In genomic region chr3:107356964-107357441, GRCm38 (mm10) we compare ENCODE assay signal across 8 mouse cellular contexts. TPM values are rescaled to one million over a fixed set of nuclear protein-coding genes. Genes with fewer than 3 reads are reported as not detected.
DNase-seq lines count a peak whose midpoint lies in the region; ATAC-seq lines count a peak whose summit lies in the region.

No protein-coding gene starts in this region.

- peak overlapping the region; percentile 58; the same call in 1 of the 2 replicates for H3K9ac ChIP-seq in embryonic facial prominence, embryonic 14.5 days (ENCODE audit: low read depth, low read length)
- peak overlapping the region; percentile 33 for H3K9ac ChIP-seq in kidney, embryonic 15.5 days

- H3K36me3 ChIP-seq in embryonic facial prominence, embryonic 14.5 days (ENCODE audit: control insufficient read depth, insufficient read depth, low read length): no peaks in the 10 kb centered on the region
- H3K36me3 ChIP-seq in heart, embryonic 10.5 days: no peaks in the 10 kb centered on the region
- H3K36me3 ChIP-seq in kidney, embryonic 15.5 days: no peaks in the 10 kb centered on the region

- no peak overlapping the region for H3K4me3 ChIP-seq in embryonic facial prominence, embryonic 14.5 days (ENCODE audit: low read depth, low read length)
- H3K4me3 ChIP-seq in heart, embryonic 10.5 days: peak overlapping the region; percentile 43
- peak overlapping the region; percentile 18; the same call in 1 of the 2 replicates for H3K4me3 ChIP-seq in kidney, embryonic 15.5 days (replicated peaks)

- H3K27ac ChIP-seq in embryonic facial prominence, embryonic 14.5 days (replicated peaks; ENCODE audit: low read depth, low read length): no peak overlapping the region
- no peak overlapping the region for H3K27ac ChIP-seq in heart, embryonic 10.5 days
- no peak overlapping the region for H3K27ac ChIP-seq in kidney, embryonic 15.5 days

- peaks cover 3% of the 10 kb centered on the region; the same call in 1 of the 2 replicates for H3K4me1 ChIP-seq in embryonic facial prominence, embryonic 14.5 days (ENCODE audit: control insufficient read depth, insufficient read depth, low read length)
- H3K4me1 ChIP-seq in heart, embryonic 10.5 days: peaks cover 14% of the 10 kb centered on the region; the same call in 1 of the 2 replicates
- H3K4me1 ChIP-seq in kidney, embryonic 15.5 days: peaks cover 9% of the 10 kb centered on the region

- peak overlapping the region; percentile 43 for H3K4me2 ChIP-seq in embryonic facial prominence, embryonic 14.5 days (ENCODE audit: low read depth, low read length)
- H3K4me2 ChIP-seq in kidney, embryonic 15.5 days: peak overlapping the region; percentile 51

- no peaks in the 10 kb centered on the region for H3K9me3 ChIP-seq in embryonic facial prominence, embryonic 14.5 days (ENCODE audit: control insufficient read depth, low read length)
- H3K9me3 ChIP-seq in heart, embryonic 10.5 days: no peaks in the 10 kb centered on the region
- no peaks in the 10 kb centered on the region for H3K9me3 ChIP-seq in kidney, embryonic 15.5 days (replicated peaks)

- DNase-seq in 3T3-L1 (ENCODE audit: low read depth, low spot score): peak; percentile 80
- peak; percentile 86 for DNase-seq in adrenal gland, postnatal 36 days
- DNase-seq in embryonic facial prominence, embryonic 14.5 days (ENCODE audit: low spot score): peak; percentile 76
- peak; percentile 89 for DNase-seq in heart, embryonic 10.5 days (ENCODE audit: low spot score)
- peak; percentile 67 for DNase-seq in liver
- peak; percentile 50 to 77 for DNase-seq in spleen, postnatal 4 days (ENCODE audit: low spot score in 2 of 2)

- WGBS in embryonic facial prominence, embryonic 14.5 days: 1% methylated on average over 8 of the region's 11 CpGs
- WGBS in heart, embryonic 10.5 days: under 1% methylated on average over 11 of the region's 11 CpGs
- WGBS in kidney, embryonic 15.5 days: 1% methylated on average over 11 of the region's 11 CpGs

- no peaks in the 10 kb centered on the region for H3K27me3 ChIP-seq in embryonic facial prominence, embryonic 14.5 days (replicated peaks; ENCODE audit: control insufficient read depth, insufficient read depth, low read length)
- peaks cover 12% of the 10 kb centered on the region for H3K27me3 ChIP-seq in heart, embryonic 10.5 days (ENCODE audit: insufficient read depth, poor library complexity, severe bottlenecking)
- H3K27me3 ChIP-seq in kidney, embryonic 15.5 days: peaks cover 53% of the 10 kb centered on the region

- ATAC-seq in embryonic facial prominence, embryonic 14.5 days (ENCODE audit: low read depth): peak; percentile 94
- peak; percentile 89 for ATAC-seq in kidney, embryonic 15.5 days (replicated peaks; ENCODE audit: low FRiP score)
- peak; percentile 87 for ATAC-seq in monocyte, adult 5-6 weeks (replicated peaks; ENCODE audit: insufficient number of reproducible peaks, low FRiP score, low TSS enrichment, poor library complexity, severe bottlenecking)

RNA-seq across cellular contexts. Expression of gene Rbm15, which starts 23.5 kb away (rescaled TPM):
- total RNA-seq in adrenal gland, postnatal 36 days (2021): 10 to 100 TPM; 36.5 to 40.8 TPM
- polyA plus RNA-seq in embryonic facial prominence, embryonic 14.5 days (2014; fragmentation: Nextera tagmentation; extraction: Ambion mirVana): 13.5 and 13.7 TPM in 2 replicates
- 11.8 and 13.3 TPM in 2 replicates for polyA plus RNA-seq in heart, embryonic 10.5 days (2016; fragmentation: Nextera tagmentation; extraction: Ambion mirVana)
- polyA plus RNA-seq in kidney, embryonic 15.5 days (2015; fragmentation: Nextera tagmentation; extraction: Ambion mirVana): 15.6 and 17.2 TPM in 2 replicates
- total RNA-seq in monocyte, adult 5-6 weeks (2017): 22.2 to 45.8 TPM (median 22.5 TPM) in 3 replicates
